Mouse (Mus musculus) yolk sac, embryonic 10.5 days (tissue): ENCODE results near the gene Mrpl28.
A peak's percentile ranks its signal among the peaks of the same experiment; 100 is the strongest.

Experiments
- DNase-seq: peaks from one replicate; pipeline ENCODE4 v3.0.0-alpha.2; 2017; ENCODE audit warnings: low spot score

Gene Mrpl28

DNA sequence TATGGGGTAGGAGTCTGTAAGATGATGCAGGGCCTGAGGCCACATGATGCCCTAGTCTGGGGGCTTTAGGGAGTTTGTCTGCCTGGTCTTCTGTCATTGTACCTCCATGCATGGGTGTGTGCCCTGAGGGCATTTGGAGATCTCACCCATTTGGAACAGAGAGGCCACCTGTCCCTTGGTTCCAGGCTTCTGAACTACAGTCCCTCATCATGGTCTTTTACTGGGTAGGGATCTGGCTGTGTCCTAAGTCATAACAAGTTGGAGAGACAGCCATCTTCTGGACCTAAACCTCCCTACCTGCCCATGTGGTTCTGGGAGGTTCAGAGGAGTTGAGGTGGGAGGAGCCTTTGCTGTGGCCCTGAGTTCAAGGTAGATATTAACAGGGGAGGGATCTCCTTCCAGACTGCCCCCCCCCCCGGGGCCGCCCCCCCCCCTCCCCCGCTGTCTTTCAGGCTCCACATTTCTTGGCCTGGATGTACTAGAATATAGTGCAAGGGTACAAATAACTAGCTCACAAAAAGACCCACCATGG, 7.3 kb upstream of the Mrpl28 start:
- DNase-seq: peak; percentile 26

- DNase-seq: peak; percentile 69
These were observed 6.6 kb upstream of the Mrpl28 start for GRCm38 (mm10) chr17:26116503-26117258.

DNA sequence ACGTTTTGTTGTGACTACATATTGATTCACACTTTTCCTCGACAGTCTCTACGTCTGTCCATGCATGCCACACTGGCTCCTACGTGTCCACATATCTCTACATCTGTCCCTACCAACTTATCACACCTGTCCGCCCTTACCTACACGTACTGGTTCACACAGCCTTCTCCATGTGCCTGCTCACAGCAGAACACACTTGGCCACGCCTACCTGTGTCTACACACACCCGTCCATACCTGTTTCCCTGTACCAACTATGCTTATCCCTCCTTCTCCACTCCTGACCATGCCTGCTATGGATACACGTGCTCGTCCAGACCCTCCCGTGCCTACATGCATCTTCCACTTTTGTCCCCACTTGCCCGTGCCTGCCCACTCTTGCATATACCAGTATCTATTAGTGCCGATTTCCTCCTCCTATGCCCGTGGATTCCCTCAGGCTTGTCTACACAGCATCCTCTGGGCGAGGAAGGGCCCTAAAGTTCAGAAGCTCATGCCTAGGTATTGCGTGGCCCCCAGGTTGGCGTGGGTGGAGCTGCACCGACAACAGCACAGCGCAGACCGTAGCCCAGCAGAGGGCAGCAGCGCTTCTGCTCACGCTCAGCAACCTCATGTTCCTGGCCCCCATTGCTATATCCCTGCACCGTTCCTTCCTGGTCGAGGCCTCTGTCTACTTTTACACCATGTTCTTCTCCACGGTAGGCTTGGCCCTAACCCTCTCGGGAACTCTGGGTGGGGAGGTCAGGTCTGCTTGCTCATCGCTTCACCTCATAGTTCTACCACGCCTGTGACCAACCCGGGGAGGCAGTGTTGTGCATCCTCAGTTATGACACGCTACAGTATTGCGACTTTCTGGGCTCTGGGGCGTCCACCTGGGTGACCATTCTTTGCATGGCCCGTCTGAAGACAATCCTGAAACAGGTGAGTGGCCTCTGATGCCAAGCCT, 3.3 kb upstream of the Mrpl28 start:
- DNase-seq: peak; percentile 50

GRCm38 (mm10) chr17:26122431-26123140, 714 bp upstream of the Mrpl28 start:
- DNase-seq: no peak

DNA sequence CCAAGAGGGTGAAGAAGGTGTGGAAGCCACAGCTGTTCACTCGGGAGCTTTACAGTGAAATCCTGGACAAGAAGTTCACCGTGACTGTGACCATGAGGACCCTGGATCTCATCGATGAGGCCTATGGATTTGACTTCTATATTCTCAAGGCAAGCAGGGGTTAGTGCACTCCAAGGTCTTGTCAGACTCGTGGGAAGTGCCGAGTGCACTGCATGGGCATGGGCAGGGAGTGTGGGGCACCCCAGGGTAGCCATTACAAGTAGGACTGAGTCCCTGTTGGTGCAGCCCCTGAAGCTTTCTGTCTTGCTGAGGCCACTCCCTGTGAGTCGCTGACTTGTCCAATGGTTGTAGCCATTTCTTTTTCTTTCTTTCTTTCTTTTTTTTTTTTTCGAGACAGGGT, 1.3 kb downstream of the Mrpl28 start:
- no peak for DNase-seq

DNA sequence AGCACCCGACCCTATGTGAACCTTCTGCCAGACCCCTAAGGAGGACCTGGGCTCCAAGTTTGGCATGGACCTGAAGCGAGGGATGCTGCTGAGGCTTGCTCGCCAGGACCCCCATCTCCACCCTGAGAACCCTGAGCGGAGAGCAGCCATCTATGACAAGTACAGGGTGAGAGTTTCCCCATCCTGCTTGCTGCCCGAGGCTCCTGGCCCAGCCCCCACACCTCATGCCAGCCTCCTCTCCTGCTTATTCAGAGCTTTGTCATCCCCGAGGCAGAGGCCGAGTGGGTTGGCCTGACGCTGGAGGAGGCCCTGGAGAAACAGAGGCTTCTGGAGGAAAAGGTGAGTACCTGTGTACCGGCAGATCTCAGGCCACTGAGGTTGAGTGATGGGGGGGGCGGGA, 1.9 kb downstream of the Mrpl28 start:
- DNase-seq: no peak

- no peak for DNase-seq
These were observed 7.9 kb downstream of the Mrpl28 start for GRCm38 (mm10) chr17:26131062-26131732.

DNA sequence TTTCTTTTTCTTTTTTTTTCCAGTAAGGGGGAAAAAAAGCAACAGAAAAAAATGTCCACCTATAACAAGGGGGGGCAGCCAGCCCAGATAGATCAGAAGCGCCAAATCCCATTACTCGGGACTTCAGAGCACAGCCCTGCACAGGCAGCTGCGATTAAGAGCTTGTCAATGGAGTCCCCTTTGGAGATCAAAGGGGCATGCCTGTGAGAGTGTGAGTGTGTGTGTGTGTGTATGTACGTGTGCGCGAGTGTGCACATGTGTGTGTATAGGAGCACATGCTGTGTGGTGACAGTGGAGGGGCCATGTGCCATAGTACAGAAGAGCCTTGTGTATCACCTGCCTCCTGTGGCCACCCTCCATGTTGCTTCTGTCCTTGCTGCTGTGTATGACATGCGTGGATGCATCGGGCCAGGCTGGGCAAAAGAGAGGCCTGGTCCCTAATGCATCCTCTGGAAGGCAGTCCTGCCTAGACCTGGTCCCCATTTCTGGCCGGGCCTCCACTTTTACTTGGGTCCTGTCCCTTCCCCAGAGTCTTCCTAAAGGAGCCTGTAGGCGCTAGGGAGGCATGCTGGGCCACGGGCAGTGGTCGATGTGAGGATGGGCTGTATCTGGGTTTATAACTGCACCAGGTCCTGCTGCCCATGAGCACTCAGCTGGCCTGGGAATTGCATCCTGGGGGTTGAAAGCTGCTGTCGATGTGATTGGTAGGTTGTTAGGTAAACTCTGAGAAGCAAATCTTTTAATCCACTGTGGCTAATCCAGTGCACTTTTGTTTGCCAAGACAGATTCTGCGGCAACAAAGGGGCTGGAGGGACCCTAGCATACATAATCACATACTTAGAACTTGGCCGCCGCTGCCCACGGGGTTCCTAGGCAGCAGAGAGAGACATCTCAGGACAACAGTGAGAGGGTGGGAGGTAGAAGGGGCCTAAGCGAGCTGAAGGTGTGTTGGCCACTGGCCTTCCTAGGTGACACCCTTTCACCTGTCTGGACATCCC, 8.9 kb downstream of the Mrpl28 start:
- DNase-seq: no peak

- no peak for DNase-seq
These were observed 13.9 kb downstream of the Mrpl28 start for GRCm38 (mm10) chr17:26137106-26137750.

DNA sequence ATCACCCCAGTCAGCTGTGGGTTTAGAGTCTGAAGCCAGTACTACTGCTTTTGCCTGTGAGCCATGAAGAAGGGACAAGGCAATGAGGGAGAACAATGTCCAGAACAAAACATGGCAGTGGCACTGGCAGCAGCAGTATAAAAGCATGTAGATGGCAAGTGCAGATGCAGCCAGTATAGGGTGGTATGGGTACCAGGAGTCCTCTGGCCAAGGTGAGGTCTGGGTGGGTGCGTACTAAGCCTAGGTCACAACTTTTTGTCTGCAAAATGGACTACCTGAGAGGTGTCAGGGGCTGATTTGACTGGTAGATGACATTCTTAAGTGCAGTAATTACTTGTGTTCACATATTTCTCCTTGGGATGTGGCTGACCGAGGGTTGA, 14.4 kb downstream of the Mrpl28 start:
- no peak for DNase-seq

GRCm38 (mm10) chr17:26138239-26138836, 15.0 kb downstream of the Mrpl28 start, which contains the start of gene Axin1:
Axin1 (plus strand) TSS chr17:26138688.
- peak; percentile 99 for DNase-seq

DNA sequence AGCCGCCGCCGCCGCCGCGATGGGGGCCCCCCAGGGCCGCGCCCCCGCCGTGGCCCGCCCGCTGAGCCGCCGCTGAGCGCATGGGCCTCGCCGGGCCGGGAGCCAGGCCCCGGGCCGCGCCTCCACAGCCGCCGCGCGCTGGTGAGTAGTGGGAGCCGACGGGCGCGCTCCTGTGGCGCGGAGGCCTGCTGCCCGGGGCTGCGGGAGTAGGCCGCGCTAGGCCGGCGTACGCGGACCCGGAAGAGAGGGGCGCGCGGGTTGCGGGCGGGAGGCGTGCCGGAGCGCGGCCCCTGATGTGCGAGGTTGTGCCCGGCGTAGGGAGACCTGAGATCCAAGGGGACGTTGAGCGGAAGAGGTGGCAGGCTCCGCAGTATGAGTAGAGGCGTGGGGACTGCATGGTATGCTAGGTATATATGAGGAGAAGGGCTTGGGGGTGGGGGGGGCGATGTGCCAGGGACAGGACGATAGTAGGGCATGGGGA, 15.6 kb downstream of the Mrpl28 start:
- DNase-seq: no peak

- no peak for DNase-seq
These were observed 19.5 kb downstream of the Mrpl28 start for GRCm38 (mm10) chr17:26142796-26143195.

DNA sequence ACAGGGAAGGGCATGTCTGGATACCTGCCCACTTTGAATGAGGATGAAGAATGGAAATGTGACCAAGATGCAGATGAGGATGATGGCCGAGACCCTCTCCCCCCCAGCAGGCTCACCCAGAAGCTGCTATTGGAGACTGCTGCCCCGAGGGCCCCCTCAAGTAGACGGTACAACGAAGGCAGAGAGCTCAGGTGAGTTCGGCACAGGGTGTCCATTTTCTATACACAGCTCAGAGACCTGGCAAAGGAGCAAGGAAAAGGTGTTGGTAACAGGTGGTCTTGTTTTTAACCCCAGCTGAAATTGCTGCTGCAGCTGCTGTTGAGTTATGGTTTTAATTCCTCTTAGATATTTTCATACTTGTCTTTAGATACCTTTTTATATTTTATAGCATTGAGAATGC, 20.1 kb downstream of the Mrpl28 start:
- DNase-seq: no peak

GRCm38 (mm10) chr17:26149056-26149455, 25.8 kb downstream of the Mrpl28 start:
- DNase-seq: no peak

GRCm38 (mm10) chr17:26151886-26152630, 28.8 kb downstream of the Mrpl28 start:
- DNase-seq: no peak

GRCm38 (mm10) chr17:26162736-26163135, 39.4 kb downstream of the Mrpl28 start:
- no peak for DNase-seq

DNA sequence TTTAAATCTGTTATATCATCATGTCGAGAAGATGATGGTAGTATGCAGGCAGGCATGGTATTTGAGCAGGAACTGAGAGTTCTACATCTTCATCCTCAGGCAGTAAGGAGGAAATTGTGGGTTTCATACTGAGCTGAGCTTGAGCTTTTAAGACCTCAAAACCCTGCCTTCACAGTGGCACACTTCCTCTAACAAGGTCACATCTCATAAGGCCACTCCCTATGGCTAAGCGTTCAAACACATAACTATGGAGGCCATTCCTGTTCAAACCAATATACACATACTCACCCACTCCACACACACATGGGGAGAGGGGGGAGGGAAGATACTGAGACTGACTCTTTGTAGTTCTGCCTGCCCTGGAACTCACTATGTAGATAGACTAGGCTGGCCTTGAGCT, 44.7 kb downstream of the Mrpl28 start:
- no peak for DNase-seq
